Comparison of ENCODE assay signal across 8 mouse cellular contexts in the genomic region with DNA sequence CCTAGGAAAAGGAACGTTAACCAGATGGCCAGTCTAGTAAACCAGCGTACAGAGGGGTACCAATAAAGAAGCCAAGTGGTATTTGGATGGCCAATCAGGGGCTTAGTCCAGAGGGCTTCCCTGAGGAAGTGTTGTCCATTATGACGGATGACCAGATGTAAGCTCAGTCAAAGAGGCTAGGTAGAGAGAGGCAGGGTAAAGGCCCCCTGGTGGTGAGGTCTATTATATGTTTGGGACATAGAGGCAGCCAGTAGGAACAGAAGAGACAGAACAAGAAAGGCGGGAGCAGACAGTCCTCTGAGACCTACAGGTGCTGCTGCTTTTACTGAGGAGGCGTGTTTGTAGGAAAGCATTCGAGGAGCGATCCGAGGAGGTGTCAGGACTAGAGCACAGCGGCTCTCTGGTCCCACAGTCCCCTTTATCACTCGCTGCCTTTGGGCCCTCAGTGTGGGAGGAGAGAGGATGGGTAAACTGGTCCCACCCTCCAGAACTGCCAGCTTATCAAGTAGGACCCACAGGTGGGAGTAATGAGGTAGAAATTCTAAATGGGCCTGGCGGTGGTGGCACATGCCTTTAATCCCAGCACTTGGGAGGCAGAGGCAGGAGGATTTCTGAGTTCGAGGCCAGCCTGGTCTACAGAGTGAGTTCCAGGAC. TPM values are rescaled to one million over a fixed set of nuclear protein-coding genes. Genes with fewer than 3 reads are reported as not detected.
DNase-seq lines count a peak whose midpoint lies in the region; ATAC-seq and TF ChIP-seq lines count a peak whose summit lies in the region.
"Had no signal": no experiment of that assay in that cellular context is flagged by ENCODE, and none has a peak within 500 bp of the region (broad histone marks: within the 10 kb centered on the region; RNA-seq: fewer than 3 reads in every experiment).

No protein-coding gene starts in this region.

- intact Hi-C loops in gastrocnemius, adult 2 months (cut with DNase I), result loop anchor here (2.0 kb wide), 1 partner anchor 71 kb away; no protein-coding TSS in a partner anchor

- ATAC-seq in megakaryocyte, adult 5-6 weeks (ENCODE audit: poor library complexity, severe bottlenecking), result peak; percentile 82

- no peak overlapping the region for H3K4me3 ChIP-seq in gastrocnemius, adult 2 months
- H3K4me3 ChIP-seq: heart, embryonic 13.5 days had no signal

- peak; percentile 63 for TF ChIP-seq CTCF in gastrocnemius, adult 2 months (IDR thresholded peaks at IDR 0.05)

- peak; percentile 76 for DNase-seq in urinary bladder, postnatal 14 days (ENCODE audit: low spot score)
- DNase-seq in urinary bladder, adult 2 months (ENCODE audit: low spot score), result no peak
- DNase-seq in adrenal gland, postnatal 14 days, result peak; percentile 76
- DNase-seq in gastrocnemius, adult 2 months, result peak; percentile 57
- peak; percentile 77 for DNase-seq in kidney, postnatal 10 days
- peak; percentile 75 for DNase-seq in thymus, postnatal 4 days

- H3K27ac ChIP-seq in gastrocnemius, adult 2 months, result peak overlapping the region; percentile 3; the same call in 1 of the 2 replicates
- H3K27ac ChIP-seq: heart, embryonic 13.5 days had no signal

RNA-seq across cellular contexts. Expression of a gene that starts 13.8 kb away (rescaled TPM):
- polyA plus RNA-seq in urinary bladder, adult 2 months (2012; rRNA removed), result 9.6 and 10.0 TPM in 2 replicates
- 6.3 and 7.7 TPM in 2 replicates for total RNA-seq in adrenal gland, postnatal 14 days (2021)
- total RNA-seq in gastrocnemius, adult 2 months (2021), result 1 to 10 TPM; 2.0 to 4.2 TPM
- 0.20 and 0.55 TPM in 2 replicates for total RNA-seq in megakaryocyte, adult 5-6 weeks (2015)
- 0.41 TPM in 1 of 2 replicates, not detected in the other for total RNA-seq in megakaryocyte, adult 5-6 weeks (2017)

RNA-seq across cellular contexts. Expression of a gene that starts 31.7 kb away (rescaled TPM):
- polyA plus RNA-seq in urinary bladder, adult 2 months (2012; rRNA removed), result 416 and 633 TPM in 2 replicates
- 136 and 138 TPM in 2 replicates for total RNA-seq in adrenal gland, postnatal 14 days (2021)
- 10 to 100 TPM in 1 of 2 experiments, 1 to 10 TPM in 1; 6.7 to 26.8 TPM for total RNA-seq in gastrocnemius, adult 2 months (2021)
- 28.4 and 48.3 TPM in 2 replicates for total RNA-seq in megakaryocyte, adult 5-6 weeks (2015)
- 35.0 and 40.1 TPM in 2 replicates for total RNA-seq in megakaryocyte, adult 5-6 weeks (2017)
